Mouse (Mus musculus) ES-Bruce4 (cell line): ENCODE data around the gene Ghr.

Source experiments
- CTCF ChIP-seq: IDR thresholded peaks from one replicate; pipeline ENCODE4 v1.8.1; 2011; ENCODE audit warnings: low read depth, low read length
- EP300 ChIP-seq: IDR thresholded peaks from 2 replicates; pipeline ENCODE4 v1.6.1; 2011; ENCODE audit warnings: low read depth, low read length; ENCODE audit not compliant: insufficient read depth
- POLR2A ChIP-seq: IDR thresholded peaks from one replicate; pipeline ENCODE4 v1.8.1; 2011; ENCODE audit warnings: low read length; ENCODE audit not compliant: insufficient read depth

DNA sequence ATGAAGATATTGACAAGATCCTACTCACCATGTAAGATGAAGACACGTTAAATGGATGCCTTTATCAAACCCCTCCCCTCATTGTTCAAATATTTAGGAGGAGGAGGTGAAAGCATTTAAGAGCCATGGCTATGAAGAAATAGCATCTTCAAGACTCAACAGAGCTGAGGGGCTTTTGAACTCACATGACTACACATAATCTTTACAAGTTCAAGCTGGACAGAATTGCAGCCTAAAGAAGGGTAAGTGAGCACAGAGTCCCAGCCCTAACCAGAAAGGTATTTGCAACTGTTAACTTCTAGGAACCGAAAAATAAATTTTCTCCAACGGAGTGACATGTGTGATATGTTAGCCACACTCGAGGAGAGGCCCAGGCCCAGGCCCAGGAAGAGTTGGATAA, 18.7 kb downstream of the Ghr start:
- TF ChIP-seq POLR2A (no peak), CTCF (no peak), EP300 (no peak)
